Mouse (Mus musculus): ENCODE results near the gene M1ap. TPM values are rescaled to one million over a fixed set of nuclear protein-coding genes. Genes with fewer than 3 reads are reported as not detected.

Gene M1ap
- polyA plus RNA-seq, 1 experiment from 2014 or later, result 0.25 TPM

DNA sequence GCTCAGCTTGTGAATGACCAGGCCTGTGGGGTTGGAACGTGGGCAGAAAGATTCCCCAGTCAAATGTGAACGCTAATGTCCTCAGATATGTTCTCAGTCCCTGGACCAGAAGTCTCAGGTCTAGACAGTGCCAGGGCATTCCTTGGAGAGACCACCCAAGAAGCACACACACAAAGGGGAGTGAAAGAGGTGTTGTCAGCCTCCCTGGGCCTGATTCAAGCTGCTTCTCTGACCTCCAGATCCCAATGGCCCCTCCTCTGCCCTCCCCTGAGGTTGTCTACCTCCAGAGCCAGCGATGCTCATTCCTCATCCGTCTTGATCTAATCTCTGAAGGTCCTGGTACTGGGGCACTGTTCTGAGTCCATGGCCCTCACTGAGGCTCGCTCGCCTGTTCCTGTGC lies 96.9 kb downstream of the M1ap start:
- Histone ChIP-seq H3K4me3 (no peak overlapping the region), H3K27ac (no peak overlapping the region), H3K27me3 (no peaks in the 10 kb centered on the region), H3K9me3 (no peaks in the 10 kb centered on the region), H3K36me3 (no peaks in the 10 kb centered on the region), H3K4me2 (no peak overlapping the region), H3K9ac (no peak overlapping the region), H3K4me1 (peaks cover 3% of the 10 kb centered on the region)
- ATAC-seq (ENCODE audit: insufficient number of reproducible peaks, insufficient read depth, low FRiP score, low TSS enrichment, low read depth), result no peak
- WGBS, result 75% methylated on average over 6 of the region's 6 CpGs

DNA sequence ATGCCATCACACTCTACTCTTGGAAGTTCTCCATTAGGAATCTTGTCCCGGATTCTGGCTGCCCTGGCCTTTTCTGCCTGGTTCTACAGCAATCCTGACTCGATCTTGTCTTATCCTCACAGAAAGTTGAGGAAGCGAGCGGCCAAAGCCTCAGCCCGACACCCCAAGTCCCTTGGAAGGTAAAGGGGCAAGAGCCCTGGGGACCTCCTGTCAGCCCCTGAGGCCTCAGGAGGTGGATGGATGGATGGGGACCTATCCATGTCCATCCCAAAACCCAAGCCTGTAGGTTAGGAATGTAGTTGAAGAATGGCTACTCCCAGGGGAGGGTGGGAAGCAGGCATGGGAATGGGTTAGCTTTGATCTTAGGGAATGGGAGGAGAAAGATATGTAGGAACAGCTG lies 97.3 kb downstream of the M1ap start:
- ATAC-seq (ENCODE audit: insufficient number of reproducible peaks, insufficient read depth, low FRiP score, low TSS enrichment, low read depth), result no peak
- Histone ChIP-seq H3K4me2 (no peak overlapping the region), H3K4me1 (no peaks in the 10 kb centered on the region), H3K27ac (no peak overlapping the region), H3K27me3 (no peaks in the 10 kb centered on the region), H3K9me3 (no peaks in the 10 kb centered on the region), H3K9ac (no peak overlapping the region), H3K36me3 (no peaks in the 10 kb centered on the region), H3K4me3 (no peak overlapping the region)
- 95% methylated on average over 5 of the region's 5 CpGs for WGBS

DNA sequence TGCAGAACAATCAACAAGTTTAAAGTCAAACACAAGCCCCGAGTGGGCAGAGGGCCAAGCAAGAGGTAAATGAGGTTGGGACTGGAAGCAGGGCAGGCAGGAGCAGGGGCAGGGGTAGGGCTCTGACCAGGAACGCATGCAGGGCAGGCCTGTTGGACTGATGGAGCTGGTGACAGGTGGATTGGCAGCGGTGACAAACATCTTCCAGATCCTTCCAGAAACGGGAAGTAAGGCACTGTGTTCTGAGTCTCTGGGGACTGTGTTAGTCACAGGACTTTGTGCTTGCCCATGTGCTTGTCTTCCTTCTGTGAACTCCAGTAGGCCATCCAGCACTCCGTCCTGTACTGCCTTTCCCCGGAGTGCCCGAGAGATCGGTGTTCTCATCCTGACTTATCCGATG lies 98.0 kb downstream of the M1ap start:
- no peak overlapping the region for H3K9ac ChIP-seq
- no peak overlapping the region for H3K4me2 ChIP-seq
- H3K9me3 ChIP-seq, result no peaks in the 10 kb centered on the region
- H3K4me1 ChIP-seq, result no peaks in the 10 kb centered on the region
- 0 out of 2 replicates have a peak, but pooled peaks cover under 1% of the 10 kb centered on the region for H3K36me3 ChIP-seq
- no peak overlapping the region for H3K27ac ChIP-seq
- no peaks in the 10 kb centered on the region for H3K27me3 ChIP-seq
- 77% methylated on average over 9 of the region's 9 CpGs for WGBS
- H3K4me3 ChIP-seq, result no peak overlapping the region
- no peak for ATAC-seq (ENCODE audit: insufficient number of reproducible peaks, insufficient read depth, low FRiP score, low TSS enrichment, low read depth)

DNA sequence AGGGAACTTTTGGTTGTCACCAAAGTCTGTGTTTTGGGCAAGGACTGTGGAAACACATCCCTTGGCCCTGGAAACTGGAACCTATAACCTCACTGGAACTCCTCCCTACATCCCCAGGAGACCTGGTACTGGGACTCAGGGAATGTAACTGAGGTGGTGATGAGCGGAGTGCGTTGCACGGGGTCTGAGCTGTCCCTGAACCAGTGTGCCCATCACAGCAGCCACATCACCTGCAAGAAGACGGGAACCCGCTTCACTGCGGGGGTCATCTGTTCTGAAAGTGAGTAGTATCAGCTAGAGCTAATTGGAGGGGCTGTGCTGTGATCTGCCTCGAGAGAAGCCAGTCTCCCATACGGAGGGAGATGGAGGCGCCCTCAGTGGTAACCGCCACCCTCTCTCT lies 102.7 kb downstream of the M1ap start:
- ATAC-seq (ENCODE audit: insufficient number of reproducible peaks, insufficient read depth, low FRiP score, low TSS enrichment, low read depth), result no peak
- H3K9ac ChIP-seq, result no peak overlapping the region
- WGBS, result 69% methylated on average over 10 of the region's 10 CpGs

DNA sequence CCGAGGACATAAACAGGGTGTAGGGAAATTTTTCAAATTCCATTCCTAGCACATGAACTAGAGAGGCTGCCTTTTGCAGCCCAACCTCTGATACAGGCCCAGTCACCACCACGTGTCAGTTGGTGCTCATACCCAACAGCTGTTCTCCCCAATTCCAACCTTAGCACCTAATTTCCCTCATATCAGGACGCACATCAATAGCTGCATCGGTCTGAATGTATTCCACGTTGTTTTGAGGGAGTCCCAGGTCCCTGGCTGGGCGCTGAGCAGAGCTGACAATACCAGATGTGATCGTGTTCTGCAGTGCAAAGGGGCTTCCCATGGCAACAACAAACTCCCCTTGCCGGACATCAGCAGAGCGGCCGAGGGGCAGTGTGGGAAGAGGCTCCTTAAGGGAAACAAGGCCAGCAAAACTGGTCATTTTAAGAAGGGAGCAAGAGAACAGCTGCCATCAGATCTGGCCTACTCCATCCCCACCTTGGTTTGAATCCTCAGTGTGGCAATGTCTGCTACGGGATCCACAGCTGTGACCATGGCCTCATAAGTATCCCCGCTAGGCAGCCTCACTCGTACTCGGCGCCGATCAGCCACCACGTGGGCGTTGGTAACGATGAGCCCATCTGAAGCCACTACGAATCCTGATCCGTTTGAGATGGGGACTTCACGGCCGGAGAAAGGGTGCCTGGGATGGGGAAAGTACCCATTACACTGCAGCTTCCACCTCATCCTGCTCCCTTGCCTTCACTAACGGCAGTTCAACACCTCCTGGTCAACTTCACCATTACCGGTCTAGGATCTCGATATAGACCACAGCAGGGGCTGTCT lies 106.6 kb downstream of the M1ap start:
- no peaks in the 10 kb centered on the region for H3K27me3 ChIP-seq
- ATAC-seq (ENCODE audit: insufficient number of reproducible peaks, insufficient read depth, low FRiP score, low TSS enrichment, low read depth), result no peak
- H3K9me3 ChIP-seq, result no peaks in the 10 kb centered on the region
- peak overlapping the region; percentile 99 for H3K4me3 ChIP-seq
- peaks cover 38% of the 10 kb centered on the region for H3K36me3 ChIP-seq
- H3K27ac ChIP-seq, result peak overlapping the region; percentile 92
- WGBS, result 1% methylated on average over 26 of the region's 26 CpGs
- peaks cover 26% of the 10 kb centered on the region for H3K4me1 ChIP-seq
- H3K4me2 ChIP-seq, result peak overlapping the region; percentile 88
- H3K9ac ChIP-seq, result peak overlapping the region; percentile 96

More for the DNA sequence above, 102.7 kb downstream of the M1ap start:
- Histone ChIP-seq H3K27me3 (no peaks in the 10 kb centered on the region), H3K36me3 (peaks cover 19% of the 10 kb centered on the region), H3K4me2 (no peak overlapping the region), H3K4me3 (no peak overlapping the region), H3K9me3 (no peaks in the 10 kb centered on the region), H3K27ac (no peak overlapping the region), H3K4me1 (peaks cover 12% of the 10 kb centered on the region)

DNA sequence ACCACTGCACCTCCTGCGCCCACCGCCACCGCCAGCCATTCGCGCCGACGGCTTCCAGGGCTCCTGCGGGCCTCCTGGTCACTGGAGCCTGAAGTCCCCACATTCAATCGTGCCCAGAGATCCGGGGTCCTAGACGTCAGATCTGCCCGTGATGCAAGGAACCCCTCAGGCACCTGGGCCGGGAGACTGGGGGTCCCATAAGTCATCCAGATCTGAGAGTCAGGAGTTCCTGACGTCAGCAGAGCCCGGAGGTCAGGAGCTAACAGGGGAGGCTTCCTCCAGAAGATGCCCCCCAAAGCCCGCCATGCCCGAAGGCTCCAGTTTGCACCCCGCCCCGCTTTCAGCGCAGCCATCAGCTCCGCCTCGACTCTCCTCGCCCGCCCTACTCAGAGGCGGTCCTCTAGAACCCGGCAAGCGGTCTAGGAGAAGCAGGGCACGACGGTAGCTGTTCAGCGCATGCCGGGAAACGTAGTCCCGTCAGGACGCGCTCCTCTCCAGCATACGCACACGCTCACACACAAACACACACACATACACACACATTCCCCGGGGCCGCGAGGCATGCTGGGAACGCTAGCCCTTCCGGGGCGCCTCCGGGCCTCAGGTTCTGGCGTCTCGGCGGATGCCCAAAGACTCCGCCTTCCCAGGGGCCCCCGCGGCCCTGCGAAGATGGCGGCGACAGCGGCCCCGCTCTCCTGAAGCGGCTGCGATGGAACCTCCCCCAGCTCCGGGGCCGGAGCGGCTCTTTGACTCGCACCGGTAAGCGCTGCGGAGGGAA lies 107.6 kb downstream of the M1ap start, which contains the start of gene Aup1:
Aup1 (plus strand) TSS at position 448 of the 778 bp plus-strand sequence.
- H3K4me2 ChIP-seq, result peak within 1 kb of the TSS; percentile 88
- peak within 1 kb of the TSS; percentile 92 for H3K27ac ChIP-seq
- H3K27me3 ChIP-seq, result no peaks in the 10 kb centered on the region
- peaks cover 26% of the 10 kb centered on the region for H3K4me1 ChIP-seq
- H3K9ac ChIP-seq, result peak within 1 kb of the TSS; percentile 96
- peaks cover 38% of the 10 kb centered on the region for H3K36me3 ChIP-seq
- no peaks in the 10 kb centered on the region for H3K9me3 ChIP-seq
- ATAC-seq (ENCODE audit: insufficient number of reproducible peaks, insufficient read depth, low FRiP score, low TSS enrichment, low read depth), result peak; percentile 94
- H3K4me3 ChIP-seq, result peak within 1 kb of the TSS; percentile 99
- under 1% methylated on average over 64 of the region's 64 CpGs for WGBS

DNA sequence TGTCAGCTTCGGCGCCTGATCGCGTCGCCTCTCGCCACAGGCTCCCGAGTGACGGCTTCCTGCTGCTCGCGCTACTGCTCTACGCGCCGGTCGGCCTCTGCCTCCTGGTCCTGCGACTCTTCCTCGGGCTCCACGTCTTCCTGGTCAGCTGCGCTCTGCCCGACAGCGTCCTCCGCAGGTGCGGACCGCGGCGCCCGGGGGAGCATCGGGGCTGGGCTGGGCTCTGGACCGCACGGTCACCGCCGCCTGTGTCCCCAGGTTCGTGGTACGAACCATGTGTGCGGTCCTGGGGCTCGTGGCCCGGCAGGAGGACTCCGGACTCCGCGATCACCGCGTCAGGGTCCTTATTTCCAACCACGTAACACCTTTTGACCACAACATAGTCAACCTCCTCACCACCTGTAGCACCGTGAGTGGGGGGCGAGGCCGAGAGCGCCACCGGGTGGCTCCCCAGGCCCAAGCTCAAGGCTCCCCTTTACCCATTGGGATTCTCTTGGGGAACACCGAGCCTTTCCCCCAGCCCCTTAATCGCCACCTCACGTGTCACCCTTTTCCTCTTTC lies 108.2 kb downstream of the M1ap start, which contains the start of gene Htra2:
Htra2 (minus strand) TSS at position 403 of the 561 bp plus-strand sequence.
- WGBS, result 0% methylated on average over 50 of the region's 50 CpGs
- H3K9ac ChIP-seq, result peak within 1 kb of the TSS; percentile 96
- H3K4me1 ChIP-seq, result peaks cover 26% of the 10 kb centered on the region
- peak; percentile 12; the same call in 1 of the 2 replicates for ATAC-seq (ENCODE audit: insufficient number of reproducible peaks, insufficient read depth, low FRiP score, low TSS enrichment, low read depth)
- peak within 1 kb of the TSS; percentile 99 for H3K4me3 ChIP-seq
- peak within 1 kb of the TSS; percentile 92 for H3K27ac ChIP-seq
- H3K4me2 ChIP-seq, result peak within 1 kb of the TSS; percentile 88
- no peaks in the 10 kb centered on the region; the same call in 1 of the 2 replicates for H3K27me3 ChIP-seq
- peaks cover 36% of the 10 kb centered on the region for H3K36me3 ChIP-seq
- H3K9me3 ChIP-seq, result no peaks in the 10 kb centered on the region

DNA sequence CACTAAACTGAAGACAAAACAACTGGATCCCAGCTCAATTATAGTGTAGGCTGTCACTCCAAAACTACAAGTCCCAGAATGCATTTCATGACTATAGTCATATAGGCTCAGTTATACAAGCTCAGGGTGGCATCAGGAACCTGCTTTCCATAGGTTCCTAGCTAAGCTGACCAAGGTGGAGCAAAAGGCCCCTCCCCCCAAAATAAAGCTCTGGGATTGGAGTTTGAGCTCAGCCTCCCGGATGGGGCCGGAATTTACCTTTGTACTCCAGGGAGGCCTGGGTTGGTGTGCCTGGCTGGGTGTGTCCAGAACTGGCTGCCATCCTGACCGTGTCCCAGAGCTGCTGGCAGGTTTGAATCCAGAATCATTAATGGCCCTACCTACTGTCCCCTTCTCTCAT lies 111.1 kb downstream of the M1ap start, which contains the start of gene Dqx1:
Dqx1 (plus strand) TSS at position 55 of the 400 bp plus-strand sequence.
- peaks cover 20% of the 10 kb centered on the region for H3K36me3 ChIP-seq
- H3K27me3 ChIP-seq, result peaks cover 23% of the 10 kb centered on the region
- no peaks in the 10 kb centered on the region for H3K9me3 ChIP-seq
- WGBS, result 55% methylated on average over 3 of the region's 3 CpGs
- no peak within 1 kb of the TSS for H3K4me2 ChIP-seq
- no peak for ATAC-seq (ENCODE audit: insufficient number of reproducible peaks, insufficient read depth, low FRiP score, low TSS enrichment, low read depth)
- no peak within 1 kb of the TSS for H3K9ac ChIP-seq
- no peak within 1 kb of the TSS for H3K27ac ChIP-seq
- H3K4me1 ChIP-seq, result peaks cover 21% of the 10 kb centered on the region
- no peak within 1 kb of the TSS for H3K4me3 ChIP-seq

DNA sequence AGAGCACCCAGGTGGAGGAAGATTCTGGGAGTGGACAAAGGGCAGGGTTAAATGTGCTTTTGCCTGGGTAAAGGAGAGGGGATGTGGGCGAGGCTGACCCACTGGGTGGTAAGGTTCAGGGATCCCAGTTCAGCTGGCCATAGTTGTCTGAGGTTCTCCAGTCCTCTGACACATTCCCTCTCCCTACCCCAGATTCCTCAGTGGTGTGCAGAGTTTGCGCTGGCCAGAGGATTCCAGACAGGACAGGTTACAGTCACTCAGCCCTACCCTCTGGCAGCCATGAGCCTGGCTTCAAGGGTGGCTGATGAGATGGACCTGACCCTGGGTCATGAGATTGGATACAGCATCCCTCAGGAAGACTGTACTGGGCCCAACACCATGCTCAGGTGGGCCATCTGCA lies 112.0 kb downstream of the M1ap start:
- Histone ChIP-seq H3K36me3 (peaks cover 20% of the 10 kb centered on the region), H3K27me3 (peaks cover 32% of the 10 kb centered on the region), H3K9me3 (no peaks in the 10 kb centered on the region), H3K27ac (no peak overlapping the region), H3K4me2 (no peak overlapping the region), H3K9ac (no peak overlapping the region), H3K4me3 (no peak overlapping the region), H3K4me1 (peaks cover 14% of the 10 kb centered on the region)
- WGBS, result 87% methylated on average over 2 of the region's 2 CpGs
- no peak for ATAC-seq (ENCODE audit: insufficient number of reproducible peaks, insufficient read depth, low FRiP score, low TSS enrichment, low read depth)

DNA sequence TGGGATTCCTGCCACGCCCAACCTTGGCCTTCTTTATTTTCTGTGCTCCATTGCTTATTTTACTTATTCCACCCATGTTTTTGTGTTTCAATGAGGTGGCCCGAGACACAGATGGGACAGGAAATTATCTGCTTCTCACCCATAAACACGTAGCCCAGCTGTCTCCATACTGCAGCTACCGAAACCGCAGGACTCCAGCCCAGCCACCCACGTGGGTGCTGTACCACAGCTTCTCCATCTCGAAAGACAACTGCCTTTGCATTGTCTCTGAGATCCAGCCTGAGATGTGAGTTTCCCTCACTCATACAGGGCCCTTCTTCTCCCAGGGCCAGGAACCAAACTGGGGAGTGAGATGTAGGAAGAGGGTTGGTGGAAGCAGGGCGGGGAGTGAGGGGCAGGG lies 119.3 kb downstream of the M1ap start:
- Histone ChIP-seq H3K4me2 (no peak overlapping the region), H3K9me3 (no peaks in the 10 kb centered on the region), H3K4me3 (no peak overlapping the region), H3K9ac (no peak overlapping the region), H3K27me3 (peaks cover 100% of the 10 kb centered on the region), H3K27ac (no peak overlapping the region), H3K36me3 (no peaks in the 10 kb centered on the region), H3K4me1 (peaks cover 28% of the 10 kb centered on the region)
- no peak for ATAC-seq (ENCODE audit: insufficient number of reproducible peaks, insufficient read depth, low FRiP score, low TSS enrichment, low read depth)
- 45% methylated on average over 8 of the region's 8 CpGs for WGBS

DNA sequence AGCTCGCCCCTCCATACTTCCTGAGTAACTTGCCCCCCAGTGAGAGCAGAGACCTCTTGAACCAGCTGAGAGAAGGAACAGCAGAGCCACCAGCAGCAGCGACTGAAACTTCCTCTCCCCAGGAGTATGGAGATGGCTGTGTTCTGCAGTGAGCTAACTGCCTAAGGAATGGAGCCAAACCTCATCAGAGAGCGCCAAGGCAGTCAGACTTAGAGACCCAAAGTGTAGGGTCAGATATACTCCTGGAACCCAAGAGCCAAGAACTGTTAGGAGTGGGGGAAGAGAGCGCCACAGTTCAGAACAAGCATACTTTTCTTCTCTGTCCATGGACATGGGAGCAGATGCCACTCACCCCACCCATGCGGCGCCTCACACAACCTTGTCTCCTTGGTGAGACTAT lies 119.7 kb downstream of the M1ap start:
- no peaks in the 10 kb centered on the region for H3K9me3 ChIP-seq
- ATAC-seq (ENCODE audit: insufficient number of reproducible peaks, insufficient read depth, low FRiP score, low TSS enrichment, low read depth), result no peak
- WGBS, result 30% methylated on average over 6 of the region's 6 CpGs

More for the DNA sequence above, 119.7 kb downstream of the M1ap start:
- Histone ChIP-seq H3K27me3 (peaks cover 100% of the 10 kb centered on the region), H3K4me2 (no peak overlapping the region), H3K4me1 (peaks cover 32% of the 10 kb centered on the region), H3K9ac (no peak overlapping the region), H3K4me3 (no peak overlapping the region), H3K27ac (no peak overlapping the region), H3K36me3 (no peaks in the 10 kb centered on the region)

Data from embryonic facial prominence, embryonic 13.5 days (tissue).